Mouse (Mus musculus) heart, embryonic 11.5 days (tissue): ENCODE results near the gene Chmp1a. TPM values are rescaled to one million over a fixed set of nuclear protein-coding genes. Genes with fewer than 3 reads are reported as not detected.

Source experiments
- ATAC-seq: fragments of 200-750 bp; cut with Nextera tagmentation; replicated peaks from 2 replicates; pipeline ENCODE4 v1.8.0; 2017; ENCODE audit warnings: moderate library complexity; ENCODE audit not compliant: insufficient number of reproducible peaks, low FRiP score, low TSS enrichment
- H3K27ac ChIP-seq: fragments of 300-500 bp; sonication (generic); 2 replicates; pipeline ENCODE4 v1.5.1; 2014; ENCODE audit warnings: mild to moderate bottlenecking, low read depth, low read length
- H3K27me3 ChIP-seq: fragments of 300-500 bp; sonication (generic); 2 replicates; pipeline ENCODE4 v1.6.1; 2014; ENCODE audit warnings: mild to moderate bottlenecking, low read length, mixed read lengths; ENCODE audit not compliant: control insufficient read depth, insufficient read depth
- H3K36me3 ChIP-seq: fragments of 300-500 bp; sonication (generic); 2 replicates; pipeline ENCODE4 v1.6.1; 2014; ENCODE audit warnings: mild to moderate bottlenecking, low read length, moderate library complexity, mixed read lengths; ENCODE audit not compliant: control insufficient read depth, insufficient read depth
- H3K4me1 ChIP-seq: fragments of 300-500 bp; sonication (generic); 2 replicates; pipeline ENCODE4 v1.6.1; 2014; ENCODE audit warnings: low read length; ENCODE audit not compliant: control insufficient read depth, insufficient read depth
- H3K4me2 ChIP-seq: fragments of 300-500 bp; sonication (generic); 2 replicates; pipeline ENCODE4 v1.6.1; 2014; ENCODE audit warnings: mild to moderate bottlenecking, moderate library complexity
- H3K4me3 ChIP-seq: fragments of 300-500 bp; sonication (generic); 2 replicates; pipeline ENCODE4 v1.5.1; 2014; ENCODE audit warnings: low read depth, low read length
- H3K9ac ChIP-seq: fragments of 300-500 bp; sonication (generic); 2 replicates; pipeline ENCODE4 v1.6.1; 2014; ENCODE audit warnings: mild to moderate bottlenecking, low read depth, low read length, moderate library complexity
- H3K9me3 ChIP-seq: fragments of 300-500 bp; sonication (generic); replicated peaks from 2 replicates; pipeline ENCODE4 v1.6.1; 2016; ENCODE audit warnings: low read length; ENCODE audit not compliant: control insufficient read depth
- WGBS: fragments of 180-500 bp; shearing (Covaris S2); extraction: QIAGEN DNeasy Blood & Tissue Kit; methylation state at CpG from one replicate; pipeline ENCODE4 v1.1.7; 2014; ENCODE audit not compliant: insufficient replicate concordance; 5-methylcytosine and 5-hydroxymethylcytosine counted together
- polyA plus RNA-seq: library from polyadenylated mRNA; unstranded; fragments of >200 nt; fragmentation: Nextera tagmentation; extraction: Ambion mirVana; gene quantifications from 2 replicates; pipeline ENCODE4 v1.2.1, GENCODE M21; 2014

Gene Chmp1a
- polyA plus RNA-seq, 1 experiment from 2014 or later, result 63.1 TPM

GRCm38 (mm10) chr8:123191908-123192307, 20.7 kb downstream of the Chmp1a start:
- WGBS, result 50% methylated on average over 8 of the region's 8 CpGs
- no peak overlapping the region for H3K9ac ChIP-seq
- no peak overlapping the region for H3K27ac ChIP-seq
- no peak for ATAC-seq
- H3K4me1 ChIP-seq, result no peaks in the 10 kb centered on the region
- H3K4me3 ChIP-seq, result no peak overlapping the region
- no peaks in the 10 kb centered on the region for H3K36me3 ChIP-seq
- no peaks in the 10 kb centered on the region for H3K27me3 ChIP-seq
- no peaks in the 10 kb centered on the region for H3K9me3 ChIP-seq
- no peak overlapping the region for H3K4me2 ChIP-seq

DNA sequence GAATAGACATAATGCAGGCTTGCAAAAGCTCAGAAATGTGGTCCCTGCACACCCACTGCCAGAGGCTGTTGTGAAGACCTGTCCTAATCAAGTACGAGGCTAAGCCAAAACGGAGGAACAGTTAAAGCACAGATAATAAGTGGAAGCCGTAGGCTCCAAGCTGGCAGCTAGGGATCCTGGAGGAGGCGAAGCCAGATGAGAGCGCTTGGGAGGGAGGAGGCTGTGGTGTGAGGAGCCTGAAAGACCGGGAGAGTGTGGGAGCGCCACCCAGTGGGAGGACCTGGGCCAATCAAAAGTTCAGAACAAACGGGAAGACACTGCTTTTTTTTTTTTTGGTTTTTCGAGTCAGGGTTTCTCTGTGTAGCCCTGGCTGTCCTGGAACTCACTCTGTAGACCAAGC, 21.9 kb downstream of the Chmp1a start:
- H3K4me1 ChIP-seq, result peaks cover 6% of the 10 kb centered on the region; the same call in 1 of the 2 replicates
- peak overlapping the region; percentile 19; the same call in 1 of the 2 replicates for H3K4me3 ChIP-seq
- H3K27ac ChIP-seq, result no peak overlapping the region
- no peak overlapping the region for H3K9ac ChIP-seq
- H3K9me3 ChIP-seq, result no peaks in the 10 kb centered on the region
- H3K27me3 ChIP-seq, result no peaks in the 10 kb centered on the region
- no peaks in the 10 kb centered on the region for H3K36me3 ChIP-seq
- H3K4me2 ChIP-seq, result peak overlapping the region; percentile 35
- ATAC-seq, result 0 out of 2 replicates have a peak, but pooled peaks have one; percentile 40
- 1% methylated on average over 9 of the region's 9 CpGs for WGBS

DNA sequence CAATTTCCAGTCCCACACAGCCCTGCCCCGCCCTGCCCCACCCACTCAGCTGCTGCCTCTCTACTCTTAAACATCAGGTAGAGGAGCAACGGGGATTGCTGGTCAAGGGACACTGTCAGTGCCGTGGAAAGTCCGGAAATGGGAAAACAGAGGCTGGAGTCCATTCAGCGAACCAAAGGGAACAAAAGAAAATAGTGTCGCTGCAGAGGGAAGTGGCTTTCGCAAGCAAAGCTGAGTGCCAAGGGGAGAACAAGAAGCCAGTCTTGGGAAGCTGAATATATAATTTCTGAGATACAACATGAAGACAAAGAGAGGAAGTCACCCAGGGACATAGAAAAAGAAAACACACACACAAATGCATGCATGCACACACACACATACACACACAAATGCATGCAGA, 23.7 kb downstream of the Chmp1a start:
- Histone ChIP-seq H3K9ac (no peak overlapping the region), H3K36me3 (no peaks in the 10 kb centered on the region), H3K27me3 (no peaks in the 10 kb centered on the region), H3K4me3 (no peak overlapping the region), H3K4me2 (no peak overlapping the region), H3K9me3 (no peaks in the 10 kb centered on the region), H3K4me1 (peaks cover 10% of the 10 kb centered on the region; the same call in 1 of the 2 replicates), H3K27ac (no peak overlapping the region)
- no peak for ATAC-seq
- WGBS, result 81% methylated on average over 7 of the region's 7 CpGs

- no peak overlapping the region for H3K9ac ChIP-seq
- ATAC-seq, result no peak
- 80% methylated on average over 2 of the region's 2 CpGs for WGBS
Observed at GRCm38 (mm10) chr8:123188006-123188405, 24.6 kb downstream of the Chmp1a start.

DNA sequence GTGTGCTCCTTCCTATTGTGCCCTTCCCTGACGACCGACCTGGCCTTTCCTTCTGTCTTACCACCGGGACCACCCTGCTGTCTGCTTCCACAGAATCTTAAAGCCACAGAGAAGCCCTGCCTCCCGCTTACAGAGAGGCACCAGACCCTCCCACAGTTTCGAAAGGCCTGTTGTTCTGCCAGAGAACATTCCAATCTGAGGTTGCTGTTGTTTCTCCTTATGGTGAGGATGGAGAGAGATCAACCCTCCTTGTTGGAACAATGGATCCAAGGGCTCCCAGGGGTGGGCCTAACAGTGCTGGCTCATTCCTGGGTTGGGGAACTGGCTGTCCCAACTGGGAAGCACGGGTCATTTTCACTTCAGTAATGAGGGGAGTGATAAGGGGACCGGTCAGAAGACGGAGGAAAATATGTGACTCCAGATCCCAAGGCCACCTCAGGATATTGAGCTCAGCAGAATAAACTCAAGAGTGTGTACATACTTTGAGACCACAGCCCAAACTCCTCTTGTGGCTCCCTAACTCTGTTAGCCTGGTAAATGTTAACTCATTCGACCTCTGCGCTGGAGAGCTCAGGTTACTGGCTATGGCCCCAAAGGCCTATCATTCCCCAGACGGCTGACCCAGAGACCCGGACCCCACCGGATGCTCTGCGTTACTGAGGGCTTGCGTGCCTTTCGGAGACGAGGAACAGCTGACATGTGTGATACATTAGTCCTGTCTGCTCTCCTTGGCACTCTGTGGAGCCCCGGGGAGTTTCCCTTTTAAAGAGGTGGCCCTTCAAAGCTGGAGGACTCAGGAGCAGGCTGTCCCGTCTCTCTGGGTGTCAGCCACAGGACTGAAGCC, 26.8 kb downstream of the Chmp1a start, which contains the start of gene Dpep1:
Dpep1 (plus strand) TSS at position 677 of the 844 bp plus-strand sequence.
- no peak within 1 kb of the TSS for H3K4me2 ChIP-seq
- 29% methylated on average over 19 of the region's 19 CpGs for WGBS
- H3K36me3 ChIP-seq, result no peaks in the 10 kb centered on the region
- H3K27me3 ChIP-seq, result no peaks in the 10 kb centered on the region
- ATAC-seq, result no peak
- H3K9ac ChIP-seq, result 0 out of 2 replicates have a peak within 1 kb of the TSS, but pooled peaks have one; percentile 22
- no peak within 1 kb of the TSS; the same call in 1 of the 2 replicates for H3K27ac ChIP-seq
- no peaks in the 10 kb centered on the region for H3K9me3 ChIP-seq
- H3K4me1 ChIP-seq, result peaks cover 10% of the 10 kb centered on the region; the same call in 1 of the 2 replicates
- no peak within 1 kb of the TSS for H3K4me3 ChIP-seq

More at GRCm38 (mm10) chr8:123188006-123188405, 24.6 kb downstream of the Chmp1a start:
- Histone ChIP-seq H3K27me3 (no peaks in the 10 kb centered on the region), H3K36me3 (no peaks in the 10 kb centered on the region), H3K4me3 (no peak overlapping the region), H3K4me1 (peaks cover 10% of the 10 kb centered on the region; the same call in 1 of the 2 replicates), H3K4me2 (no peak overlapping the region), H3K9me3 (no peaks in the 10 kb centered on the region), H3K27ac (no peak overlapping the region)

DNA sequence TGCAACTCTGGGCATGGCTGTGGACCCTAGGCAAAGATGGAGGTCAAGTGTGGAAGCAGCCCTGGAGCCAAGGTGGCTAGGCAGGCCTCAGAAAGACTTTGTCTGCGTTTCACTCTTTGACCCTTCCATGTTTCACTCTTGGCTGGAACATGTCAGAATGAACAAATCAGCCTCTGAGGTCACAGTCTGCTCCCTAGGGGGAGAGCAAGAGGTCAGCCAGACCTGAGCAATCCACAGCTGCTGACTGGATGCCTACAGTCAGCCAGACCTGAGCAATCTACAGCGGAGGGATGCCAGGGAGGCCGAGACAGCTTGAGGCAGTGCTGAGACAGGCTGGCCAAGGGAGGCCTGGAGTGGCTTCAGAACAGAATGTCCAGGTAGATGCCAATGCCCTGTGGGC, 31.2 kb downstream of the Chmp1a start:
- 55% methylated on average over 3 of the region's 3 CpGs for WGBS
- no peak overlapping the region for H3K4me3 ChIP-seq
- no peak overlapping the region for H3K27ac ChIP-seq
- H3K9me3 ChIP-seq, result peaks cover 3% of the 10 kb centered on the region; the same call in 1 of the 2 replicates
- H3K9ac ChIP-seq, result no peak overlapping the region
- no peak overlapping the region for H3K4me2 ChIP-seq
- H3K4me1 ChIP-seq, result peaks cover 10% of the 10 kb centered on the region; the same call in 1 of the 2 replicates
- no peaks in the 10 kb centered on the region for H3K36me3 ChIP-seq
- H3K27me3 ChIP-seq, result no peaks in the 10 kb centered on the region
- no peak for ATAC-seq

GRCm38 (mm10) chr8:123157888-123158465, 54.6 kb downstream of the Chmp1a start, which contains the start of gene Sult5a1:
Sult5a1 (minus strand) TSS chr8:123158315.
- Histone ChIP-seq H3K4me1 (peaks cover 23% of the 10 kb centered on the region), H3K27ac (no peak within 1 kb of the TSS), H3K4me3 (no peak within 1 kb of the TSS), H3K9me3 (no peaks in the 10 kb centered on the region), H3K4me2 (peak within 1 kb of the TSS; percentile 48), H3K36me3 (no peaks in the 10 kb centered on the region), H3K9ac (peak within 1 kb of the TSS; percentile 24), H3K27me3 (no peaks in the 10 kb centered on the region)
- ATAC-seq, result no peak
- 30% methylated on average over 13 of the region's 13 CpGs for WGBS

DNA sequence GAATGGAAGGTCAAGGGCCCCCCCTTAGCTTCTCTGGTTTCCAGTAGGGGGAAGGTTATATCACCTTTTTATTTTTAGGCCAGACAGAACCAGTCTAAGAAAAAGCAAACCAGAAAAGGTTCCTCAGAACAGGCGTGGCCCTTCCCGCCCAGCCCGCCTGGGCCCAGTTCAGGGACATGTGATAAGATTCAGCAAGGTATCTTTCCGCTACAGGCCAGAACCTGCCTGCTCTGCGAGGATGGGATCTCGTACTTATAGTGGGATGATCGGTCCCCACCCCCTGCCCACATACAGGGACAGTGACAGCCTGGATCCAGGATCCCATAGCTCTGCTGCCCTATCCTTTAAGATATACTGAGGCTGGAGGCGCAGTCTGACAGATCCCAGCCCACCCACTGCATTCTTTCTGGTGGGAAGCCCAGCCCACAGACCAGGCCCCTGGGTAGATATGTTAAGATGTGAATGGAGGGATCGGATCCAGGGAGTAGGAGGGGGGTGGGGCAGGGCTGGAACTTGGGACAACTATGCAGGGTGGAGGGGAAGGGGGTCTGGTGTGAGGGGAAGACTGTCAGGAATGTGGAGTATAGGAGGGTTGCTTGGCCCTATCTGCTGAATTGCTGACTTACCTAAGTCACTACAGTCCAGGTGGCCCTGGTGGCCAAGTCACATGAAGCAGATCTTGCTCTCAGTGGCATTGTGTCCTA, 56.3 kb downstream of the Chmp1a start:
- H3K27me3 ChIP-seq, result no peaks in the 10 kb centered on the region
- H3K9ac ChIP-seq, result no peak overlapping the region
- no peaks in the 10 kb centered on the region for H3K9me3 ChIP-seq
- H3K27ac ChIP-seq, result no peak overlapping the region
- ATAC-seq, result peak; percentile 36; the same call in 1 of the 2 replicates
- H3K4me3 ChIP-seq, result no peak overlapping the region
- 45% methylated on average over 9 of the region's 9 CpGs for WGBS
- no peaks in the 10 kb centered on the region for H3K36me3 ChIP-seq
- H3K4me1 ChIP-seq, result peaks cover 23% of the 10 kb centered on the region
- peak overlapping the region; percentile 14; the same call in 1 of the 2 replicates for H3K4me2 ChIP-seq
